Mouse (Mus musculus): ENCODE measurements around the gene Fryl.

DNA sequence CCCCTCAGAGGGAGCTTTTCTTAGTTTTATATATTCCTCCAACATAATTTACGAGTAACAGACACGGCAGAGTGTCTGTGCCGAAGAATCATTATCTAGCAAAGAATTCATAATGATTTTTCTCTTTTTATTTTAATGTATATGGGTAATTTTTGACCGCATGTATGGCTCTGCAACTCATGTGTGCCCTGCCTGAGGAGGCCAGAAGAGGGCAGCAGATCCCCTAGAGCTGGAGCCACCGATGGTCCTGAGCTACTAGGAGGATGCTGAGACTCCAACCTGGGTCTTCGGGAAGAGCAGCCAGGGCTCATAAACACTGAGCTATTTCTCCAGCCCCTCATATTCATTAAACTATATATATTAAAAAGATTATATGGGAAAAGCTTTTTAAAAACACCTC lies 200.0 kb downstream of the Fryl start:
- TF ChIP-seq CTCF (IDR thresholded peaks at IDR 0.05; ENCODE audit: low read depth, low read length) (peak; percentile 18; the same call in 1 of the 2 replicates), GATA1 (IDR thresholded peaks at IDR 0.05; ENCODE audit: borderline replicate concordance, low read length) (no peak), TAL1 (conservative IDR thresholded peaks at IDR 0.05; ENCODE audit: low read depth, low read length) (no peak), POLR2AphosphoS5 (IDR thresholded peaks at IDR 0.05; ENCODE audit: insufficient replicate concordance, low read depth, low read length) (no peak), GATA2 (IDR thresholded peaks at IDR 0.05; ENCODE audit: borderline replicate concordance, low read depth, low read length) (no peak)

Measured in G1E (cell line).